Mouse (Mus musculus) brain, embryonic 14.5 days (tissue): ENCODE results near the gene Shb. TPM values are rescaled to one million over a fixed set of nuclear protein-coding genes. Genes with fewer than 3 reads are reported as not detected.

ENCODE experiments used
- DNase-seq: peaks from one replicate; pipeline ENCODE4 v3.0.0-alpha.2; 2011; ENCODE audit warnings: low read depth
- CTCF ChIP-seq: fragments of 200-500 bp; IDR thresholded peaks from 2 replicates; pipeline ENCODE4 v1.5.1; 2012; ENCODE audit warnings: inconsistent platforms, mild to moderate bottlenecking, moderate library complexity, borderline replicate concordance; ENCODE audit not compliant: insufficient read depth, insufficient read length; ENCODE audit errors: extremely low read depth
- POLR2A ChIP-seq: fragments of 200-500 bp; IDR thresholded peaks from 2 replicates; pipeline ENCODE4 v1.6.1; 2012; ENCODE audit warnings: mild to moderate bottlenecking, inconsistent platforms, borderline replicate concordance; ENCODE audit not compliant: poor library complexity, insufficient read depth, insufficient read length, severe bottlenecking; ENCODE audit errors: extremely low read depth
- polyA plus RNA-seq: library from polyadenylated mRNA; depleted of rRNA; stranded (reverse); fragments of >200 nt; gene quantifications from 2 replicates; pipeline ENCODE4 v1.2.3, GENCODE M21; 2012

Gene Shb
- polyA plus RNA-seq, 1 experiment = 36.4 TPM

DNA sequence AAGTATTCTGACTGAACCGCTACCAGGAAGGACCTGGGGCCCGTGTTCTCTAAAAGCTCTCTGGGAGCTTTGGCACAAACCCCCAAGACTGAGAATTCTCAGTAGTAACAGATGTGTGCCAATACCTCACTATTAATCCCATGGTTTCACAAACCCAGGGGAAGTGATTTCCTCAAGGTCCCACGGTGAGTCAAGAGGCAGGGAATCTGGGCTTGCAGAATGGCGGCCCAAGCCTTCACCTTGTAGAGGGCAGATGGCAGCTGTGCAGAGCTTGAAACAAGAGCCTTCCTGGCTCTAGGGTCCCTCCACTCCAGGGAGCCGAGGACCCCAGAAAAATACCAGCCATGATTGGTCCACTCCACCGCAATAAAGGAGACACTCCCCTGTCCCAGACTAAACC, 28.9 kb downstream of the Shb start:
- no peak for TF ChIP-seq CTCF
- no peak for TF ChIP-seq POLR2A
- no peak for DNase-seq

DNA sequence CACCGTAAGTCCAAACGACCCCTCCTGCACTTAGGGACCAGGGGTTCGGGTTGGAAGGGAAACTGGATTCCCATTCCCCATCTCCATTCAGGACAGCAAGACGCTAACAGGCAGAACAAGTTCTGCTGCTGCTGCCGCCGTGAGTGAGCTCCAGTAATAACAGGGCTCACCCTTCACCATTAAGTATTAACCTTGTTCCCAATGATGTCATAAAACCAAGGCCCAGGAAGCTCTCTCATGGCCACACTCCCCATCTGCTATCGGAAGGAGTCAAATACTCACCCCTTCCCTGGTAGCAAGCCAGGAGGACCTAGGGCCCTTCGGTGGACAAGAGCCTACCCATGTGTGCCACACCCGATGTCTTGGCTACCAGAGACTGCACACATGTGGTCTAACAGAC, 30.3 kb downstream of the Shb start:
- TF ChIP-seq CTCF = no peak
- no peak for TF ChIP-seq POLR2A
- DNase-seq = no peak

DNA sequence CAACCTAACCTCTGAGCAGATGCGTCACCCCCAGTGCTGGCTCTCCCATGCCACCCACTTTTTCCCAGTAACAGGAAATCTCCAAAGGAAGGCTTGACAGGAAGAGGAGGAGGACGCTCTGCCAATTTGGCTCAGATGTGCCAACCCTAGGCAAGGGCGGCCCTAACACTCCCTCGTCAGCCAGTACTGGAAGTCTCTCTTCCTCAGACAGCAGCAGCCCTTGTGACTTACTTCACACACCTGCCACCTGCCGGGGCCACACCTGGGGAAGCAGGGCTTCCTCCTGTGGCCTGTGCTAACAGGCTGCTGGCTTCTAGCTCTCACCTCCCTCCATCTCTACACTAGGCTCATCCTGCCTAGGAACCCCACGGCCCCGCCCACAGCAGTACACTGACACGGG, 31.9 kb downstream of the Shb start:
- TF ChIP-seq POLR2A = no peak
- TF ChIP-seq CTCF = no peak

DNA sequence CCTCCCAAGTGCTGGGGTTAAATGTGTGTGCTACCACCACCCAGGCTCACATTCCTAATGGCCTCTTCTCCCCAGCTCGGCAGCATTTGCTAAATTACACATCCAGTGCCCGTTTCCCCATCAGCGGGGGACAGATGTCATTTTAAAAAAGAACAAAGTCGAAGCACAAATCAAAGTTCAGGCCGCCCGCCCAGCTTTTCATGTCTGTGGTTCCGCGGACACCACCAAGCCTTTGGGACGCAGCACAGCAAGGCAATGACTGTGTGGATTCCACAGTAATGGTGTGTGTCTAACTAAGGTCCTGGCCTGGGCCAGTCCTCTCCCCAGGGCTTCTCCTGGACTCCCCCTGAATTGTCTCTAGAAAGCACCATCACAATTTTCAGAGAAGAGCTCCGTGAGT, 32.7 kb downstream of the Shb start:
- DNase-seq = no peak
- no peak for TF ChIP-seq POLR2A
- TF ChIP-seq CTCF = no peak

More for the DNA sequence above, 31.9 kb downstream of the Shb start:
- DNase-seq = no peak

DNA sequence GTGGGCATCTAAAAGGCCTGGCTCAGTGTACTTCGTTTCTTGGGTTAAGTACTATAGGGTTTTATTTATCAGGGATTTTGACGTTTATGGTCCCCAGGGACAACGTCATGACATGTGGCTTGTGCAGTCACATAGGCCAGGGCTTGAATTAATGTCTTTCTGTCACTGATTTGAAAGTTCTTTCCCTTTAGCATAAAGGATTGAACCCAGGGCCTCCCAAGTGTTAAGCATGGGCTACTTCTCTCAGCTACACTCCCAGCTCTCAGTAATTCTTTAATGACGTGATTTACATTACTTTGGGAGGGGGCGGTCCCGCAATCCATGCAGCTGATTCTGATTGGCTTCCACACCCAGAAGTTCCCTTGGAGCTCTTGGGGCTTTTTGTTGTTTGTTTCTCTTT, 33.2 kb downstream of the Shb start:
- DNase-seq = peak; percentile 73
- TF ChIP-seq CTCF (no peak), POLR2A (no peak)

DNA sequence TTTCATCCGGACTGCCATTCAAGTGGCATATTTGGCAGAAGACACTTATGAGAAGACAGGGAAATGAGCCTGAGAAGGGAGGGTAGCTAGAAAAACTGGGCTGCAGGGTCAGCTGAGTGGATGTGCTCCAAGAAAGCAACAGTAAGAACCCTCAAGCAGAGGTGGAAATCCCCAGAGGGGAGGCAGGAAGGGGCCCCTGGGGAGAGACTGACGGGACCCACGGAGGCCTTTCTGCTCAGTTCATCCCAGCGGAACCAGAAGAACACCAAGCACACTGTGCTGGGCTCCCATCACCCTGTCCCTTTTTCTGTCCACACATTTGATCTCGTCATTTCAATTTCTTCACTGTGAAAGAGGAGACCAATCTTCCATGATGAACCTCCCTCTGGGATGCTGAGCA, 33.9 kb downstream of the Shb start:
- no peak for DNase-seq
- TF ChIP-seq CTCF (no peak), POLR2A (no peak)

DNA sequence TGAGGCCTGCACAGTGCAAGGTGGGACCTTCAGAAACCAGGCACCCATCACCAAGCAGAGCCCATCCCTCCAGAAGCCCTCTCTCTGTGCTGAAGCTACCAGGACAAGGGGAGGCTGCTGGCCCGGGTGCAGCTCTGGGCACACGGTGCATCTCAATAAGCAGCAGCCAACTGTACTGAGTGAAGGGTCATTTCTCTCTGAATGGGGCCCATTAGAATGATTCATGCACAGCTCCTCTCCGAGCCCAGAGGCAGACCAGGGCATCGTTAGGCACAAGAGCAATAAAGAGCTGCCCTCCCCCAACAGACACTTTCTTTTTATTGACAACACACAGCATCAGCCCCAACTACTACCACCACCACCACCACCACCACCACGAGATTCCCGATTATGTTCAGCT, 35.0 kb downstream of the Shb start:
- TF ChIP-seq POLR2A = no peak
- TF ChIP-seq CTCF = no peak
- peak; percentile 49 for DNase-seq

DNA sequence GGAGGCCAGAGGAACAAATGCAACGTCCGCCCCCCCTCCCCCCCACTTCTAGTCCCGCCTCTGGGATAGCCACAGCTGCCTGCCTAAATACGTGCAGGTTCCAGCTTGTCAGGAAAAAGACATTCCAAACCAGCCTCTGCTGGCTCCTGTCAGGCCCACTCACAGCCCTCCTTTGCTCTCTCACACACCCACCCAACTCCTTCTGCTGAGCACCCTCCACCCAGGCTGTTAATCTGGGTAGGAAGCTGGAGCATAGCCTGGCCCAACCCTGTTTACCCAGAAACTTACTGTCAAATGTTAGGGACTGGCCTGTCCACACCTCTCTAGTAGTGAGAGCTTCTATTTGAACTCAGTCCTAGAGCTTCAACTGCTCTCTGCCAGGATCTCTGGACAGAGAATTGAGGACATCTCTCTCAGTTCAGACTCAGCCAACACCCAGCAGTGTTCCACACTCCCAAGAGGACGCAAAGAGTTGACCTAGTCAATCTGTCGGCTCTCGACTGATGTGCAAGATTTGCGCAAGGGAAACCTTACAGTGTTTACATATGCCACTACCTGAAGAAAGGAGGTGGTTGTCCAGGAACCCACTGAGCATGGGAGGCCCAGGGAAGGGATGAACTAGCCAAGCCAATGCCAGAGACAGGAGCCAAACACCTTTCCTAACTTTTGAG, 36.6 kb downstream of the Shb start:
- TF ChIP-seq POLR2A (no peak), CTCF (no peak)
- DNase-seq = no peak

DNA sequence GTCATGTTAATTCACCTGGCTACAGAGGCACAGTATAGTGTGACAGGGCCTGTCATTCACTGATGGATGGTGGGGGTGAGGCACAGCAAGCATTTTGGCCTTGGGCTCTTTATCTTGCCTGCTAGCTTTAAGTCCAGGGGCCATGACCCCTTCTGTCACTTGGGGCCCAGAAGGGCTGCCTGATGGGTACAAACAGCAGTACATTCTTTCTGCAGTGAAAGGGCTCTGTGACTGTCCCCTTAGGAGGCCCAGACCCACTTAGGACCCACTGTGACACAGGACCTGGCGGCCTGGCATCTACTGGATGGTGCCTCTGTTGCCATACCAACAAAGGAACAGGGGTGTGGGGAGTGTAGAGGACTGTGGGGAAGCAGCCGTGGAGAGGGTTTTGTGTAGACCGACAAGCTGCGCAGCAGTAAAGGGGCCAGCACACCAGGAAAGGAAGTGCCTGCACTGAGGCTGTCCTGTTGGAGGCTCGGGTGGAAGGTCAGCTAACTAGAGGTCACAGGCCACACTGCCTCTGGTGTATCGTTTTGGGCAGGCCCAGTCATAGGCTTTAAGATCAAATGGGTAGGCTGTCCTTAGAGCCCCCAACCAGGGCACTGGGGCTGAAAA, 38.4 kb downstream of the Shb start:
- no peak for DNase-seq
- TF ChIP-seq CTCF = no peak
- no peak for TF ChIP-seq POLR2A

DNA sequence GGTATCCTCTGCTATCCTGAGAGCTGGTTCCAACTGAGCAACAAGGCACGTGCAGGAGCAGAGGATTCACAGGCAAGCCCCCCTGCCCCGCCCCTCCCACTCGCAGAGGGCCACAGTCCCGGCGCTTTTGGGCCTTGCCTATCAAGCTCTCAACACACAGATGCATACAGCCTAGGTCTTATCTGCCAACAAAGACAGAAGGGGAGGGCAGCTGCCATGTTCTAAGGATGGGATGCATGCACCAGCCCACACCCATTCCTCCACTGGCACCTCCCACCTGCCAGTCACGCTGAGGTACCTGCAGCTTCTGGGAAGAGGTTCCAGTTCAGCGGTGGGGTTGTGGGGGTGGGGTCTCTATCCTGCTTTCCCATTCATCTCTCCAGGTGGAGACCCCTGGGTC, 39.2 kb downstream of the Shb start:
- TF ChIP-seq POLR2A = no peak
- no peak for TF ChIP-seq CTCF
- peak; percentile 44 for DNase-seq

DNA sequence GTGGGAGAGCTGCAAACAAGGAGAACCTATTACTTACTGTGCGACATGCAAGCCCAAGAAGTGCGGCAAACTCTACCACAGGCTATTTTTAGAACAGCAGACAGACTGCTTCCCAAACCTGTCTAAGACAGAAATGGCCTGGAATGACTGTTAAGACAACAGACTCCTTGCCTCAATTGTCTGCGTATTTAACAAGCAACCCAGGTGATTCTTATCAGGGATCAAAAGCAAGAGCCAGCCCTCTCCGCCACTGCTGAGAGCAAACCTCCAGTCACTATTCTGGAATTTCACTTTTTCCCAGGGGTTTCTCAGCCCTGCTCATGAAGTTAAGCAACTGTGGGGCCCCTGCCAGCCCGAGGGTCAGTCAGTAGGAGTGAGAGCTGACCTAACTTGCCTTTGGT, 39.6 kb downstream of the Shb start:
- DNase-seq = peak; percentile 31
- TF ChIP-seq POLR2A (no peak), CTCF (no peak)

DNA sequence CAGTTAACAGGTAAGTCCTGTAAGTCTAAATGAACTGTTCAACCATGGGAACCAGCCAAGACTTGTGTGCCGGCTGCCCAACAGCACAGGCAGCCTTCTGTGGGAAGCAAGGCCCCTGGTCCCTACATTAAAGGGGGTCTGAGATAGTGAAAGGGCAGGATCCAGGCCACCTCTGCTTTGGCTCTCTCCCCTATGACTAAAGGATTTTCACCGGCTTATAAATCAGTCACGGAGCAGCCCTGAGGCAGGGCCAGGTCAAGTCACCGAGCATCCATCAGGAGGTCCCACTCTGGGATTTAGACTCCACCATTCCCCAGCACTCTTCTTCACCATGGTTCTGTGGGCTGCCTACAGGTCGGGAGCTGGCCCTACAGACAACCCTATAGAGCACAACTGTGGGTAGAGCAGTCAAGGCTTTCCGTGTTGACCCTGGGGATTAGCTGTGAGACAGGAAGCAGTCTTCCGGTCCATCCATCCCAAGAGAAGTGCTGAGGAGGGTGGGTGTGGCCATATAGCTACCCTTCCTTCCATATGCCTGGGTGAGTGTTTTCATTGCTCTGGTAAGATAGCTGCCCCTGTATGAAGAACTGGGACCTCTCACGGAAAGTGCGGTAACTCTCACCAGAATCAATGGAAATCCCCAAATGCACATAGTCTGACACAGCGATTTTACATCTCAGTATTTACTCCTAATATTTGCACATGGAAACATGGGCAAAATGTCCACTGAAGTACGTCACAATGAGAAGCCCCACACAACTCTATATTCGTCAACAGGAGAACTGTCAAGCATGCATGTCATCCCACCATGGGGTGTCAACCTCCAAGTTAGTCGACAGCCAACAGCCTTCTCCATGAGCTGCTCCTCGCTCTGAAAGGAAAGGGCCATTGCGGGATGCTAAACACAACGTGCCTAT, 40.3 kb downstream of the Shb start:
- no peak for TF ChIP-seq CTCF
- no peak for TF ChIP-seq POLR2A
- DNase-seq = no peak

DNA sequence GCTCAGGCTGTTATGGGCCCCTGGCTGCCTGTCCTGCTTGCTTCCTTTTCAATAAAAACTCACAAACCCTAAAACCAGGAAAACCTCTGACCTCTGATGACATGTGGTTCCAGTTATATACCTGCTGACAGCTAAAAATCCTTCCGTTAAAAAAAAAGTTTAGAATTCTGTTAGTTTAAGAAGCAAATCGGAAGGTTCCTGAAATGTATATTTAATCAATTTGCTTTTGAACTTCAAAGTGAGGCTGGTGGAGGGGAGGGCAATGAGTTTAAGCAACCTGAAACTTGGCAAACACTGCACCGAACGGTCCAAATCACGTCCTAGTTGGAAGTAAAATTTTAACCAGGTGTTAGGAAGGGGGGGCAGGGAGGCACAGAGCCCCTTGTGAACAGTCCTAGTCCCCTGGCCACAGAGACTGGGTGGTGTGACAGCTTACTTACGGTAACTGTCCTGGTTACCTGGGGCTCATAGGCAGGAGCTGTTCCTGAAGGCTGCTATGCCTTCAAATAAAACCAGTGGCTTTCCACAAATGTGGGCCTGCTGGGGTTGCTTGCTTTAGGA, 41.1 kb downstream of the Shb start:
- TF ChIP-seq CTCF (no peak), POLR2A (no peak)

More for the DNA sequence above, 41.1 kb downstream of the Shb start:
- no peak for DNase-seq
